Mouse (Mus musculus) hindbrain, embryonic 16.5 days (tissue): ENCODE measurements at regions not wholly inside any gene's neighbourhood (a gene's known extent, or its start where the extent isn't known, plus 50 kb on each side); places are given as distances from the start of the nearest gene placed in this dataset.

Experiments used
- ATAC-seq: fragments of 200-750 bp; cut with Nextera tagmentation; 2 replicates; pipeline ENCODE4 v1.8.0; 2017; ENCODE audit warnings: moderate TSS enrichment, moderate library complexity
- H3K27ac ChIP-seq: fragments of 300-500 bp; sonication (generic); 2 replicates; pipeline ENCODE4 v1.5.1; 2014; ENCODE audit warnings: low read depth, mild to moderate bottlenecking, control low read depth, low read length, moderate library complexity
- H3K27me3 ChIP-seq: fragments of 300-500 bp; sonication (generic); replicated peaks from 2 replicates; pipeline ENCODE4 v1.6.1; 2014; ENCODE audit warnings: low read length; ENCODE audit not compliant: control insufficient read depth, insufficient read depth
- H3K36me3 ChIP-seq: fragments of 300-500 bp; sonication (generic); 2 replicates; pipeline ENCODE4 v1.6.1; 2014; ENCODE audit warnings: mild to moderate bottlenecking, low read length, moderate library complexity, mixed read lengths; ENCODE audit not compliant: control insufficient read depth, insufficient read depth
- H3K4me1 ChIP-seq: fragments of 300-500 bp; sonication (generic); 2 replicates; pipeline ENCODE4 v1.6.1; 2014; ENCODE audit warnings: low read depth, low read length; ENCODE audit not compliant: control insufficient read depth, insufficient read depth
- H3K4me2 ChIP-seq: fragments of 300-500 bp; sonication (generic); 2 replicates; pipeline ENCODE4 v1.6.1; 2014; ENCODE audit warnings: mild to moderate bottlenecking, low read length, control low read depth, moderate library complexity
- H3K4me3 ChIP-seq: fragments of 300-500 bp; sonication (generic); 2 replicates; pipeline ENCODE4 v1.5.1; 2014; ENCODE audit warnings: mild to moderate bottlenecking, low read length, control low read depth, moderate library complexity
- H3K9ac ChIP-seq: fragments of 300-500 bp; sonication (generic); 2 replicates; pipeline ENCODE4 v1.6.1; 2014; ENCODE audit warnings: low read depth, mild to moderate bottlenecking, control low read depth, low read length, moderate library complexity
- H3K9me3 ChIP-seq: fragments of 300-500 bp; sonication (generic); 2 replicates; pipeline ENCODE4 v1.6.1; 2014; ENCODE audit warnings: mild to moderate bottlenecking, low read length, moderate library complexity; ENCODE audit not compliant: control insufficient read depth
- WGBS: fragments of 180-500 bp; shearing (Covaris S2); extraction: QIAGEN DNeasy Blood & Tissue Kit; methylation state at CpG from one replicate; pipeline ENCODE4 v1.1.7; 2014; 5-methylcytosine and 5-hydroxymethylcytosine counted together

DNA sequence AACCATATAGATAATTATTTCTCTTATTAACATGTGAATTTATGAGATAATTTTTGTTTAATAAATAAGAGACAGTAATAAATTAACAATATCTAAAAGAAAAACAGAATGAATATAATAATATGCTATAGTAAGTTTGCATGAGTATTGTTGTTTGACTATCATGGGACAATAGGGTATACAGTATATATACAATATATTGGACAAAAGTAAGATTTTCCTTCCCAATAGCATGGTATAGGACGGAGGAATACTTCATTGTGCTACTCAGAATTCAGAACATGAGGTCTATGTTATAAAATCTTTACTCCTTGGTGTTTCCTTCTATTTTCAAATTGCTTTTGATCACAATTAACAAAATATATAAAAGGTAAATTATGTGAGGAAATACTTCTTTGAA, 771.0 kb upstream of the Pcdh20 start:
- Histone ChIP-seq H3K27me3 (no peaks in the 10 kb centered on the region), H3K36me3 (no peaks in the 10 kb centered on the region), H3K4me1 (no peaks in the 10 kb centered on the region), H3K9me3 (no peaks in the 10 kb centered on the region), H3K4me2 (no peak overlapping the region), H3K9ac (no peak overlapping the region), H3K4me3 (no peak overlapping the region), H3K27ac (no peak overlapping the region)
- no peak for ATAC-seq
- 84% methylated on average over 1 of the region's 1 CpGs for WGBS

GRCm38 (mm10) chr14:89236501-89236900, 765.3 kb upstream of the Pcdh20 start:
- Histone ChIP-seq H3K27ac (no peak overlapping the region), H3K9me3 (no peaks in the 10 kb centered on the region), H3K36me3 (no peaks in the 10 kb centered on the region), H3K4me2 (no peak overlapping the region), H3K4me1 (no peaks in the 10 kb centered on the region), H3K9ac (no peak overlapping the region), H3K4me3 (no peak overlapping the region), H3K27me3 (no peaks in the 10 kb centered on the region)
- WGBS: 83% methylated on average over 3 of the region's 3 CpGs
- ATAC-seq: no peak

GRCm38 (mm10) chr14:89230482-89230881, 759.3 kb upstream of the Pcdh20 start:
- Histone ChIP-seq H3K36me3 (no peaks in the 10 kb centered on the region), H3K4me2 (peak overlapping the region; percentile 30), H3K4me3 (peak overlapping the region; percentile 15; the same call in 1 of the 2 replicates), H3K27me3 (no peaks in the 10 kb centered on the region), H3K4me1 (no peaks in the 10 kb centered on the region), H3K9me3 (no peaks in the 10 kb centered on the region), H3K9ac (no peak overlapping the region), H3K27ac (no peak overlapping the region)
- no peak for ATAC-seq
- 27% methylated on average over 8 of the region's 8 CpGs for WGBS

- WGBS: 64% methylated on average over 1 of the region's 1 CpGs
- Histone ChIP-seq H3K27ac (no peak overlapping the region), H3K9me3 (no peaks in the 10 kb centered on the region), H3K4me3 (no peak overlapping the region), H3K4me2 (no peak overlapping the region), H3K27me3 (no peaks in the 10 kb centered on the region), H3K9ac (no peak overlapping the region), H3K4me1 (no peaks in the 10 kb centered on the region), H3K36me3 (no peaks in the 10 kb centered on the region)
- no peak for ATAC-seq
Observed at GRCm38 (mm10) chr14:89217390-89217789, 746.2 kb upstream of the Pcdh20 start.

DNA sequence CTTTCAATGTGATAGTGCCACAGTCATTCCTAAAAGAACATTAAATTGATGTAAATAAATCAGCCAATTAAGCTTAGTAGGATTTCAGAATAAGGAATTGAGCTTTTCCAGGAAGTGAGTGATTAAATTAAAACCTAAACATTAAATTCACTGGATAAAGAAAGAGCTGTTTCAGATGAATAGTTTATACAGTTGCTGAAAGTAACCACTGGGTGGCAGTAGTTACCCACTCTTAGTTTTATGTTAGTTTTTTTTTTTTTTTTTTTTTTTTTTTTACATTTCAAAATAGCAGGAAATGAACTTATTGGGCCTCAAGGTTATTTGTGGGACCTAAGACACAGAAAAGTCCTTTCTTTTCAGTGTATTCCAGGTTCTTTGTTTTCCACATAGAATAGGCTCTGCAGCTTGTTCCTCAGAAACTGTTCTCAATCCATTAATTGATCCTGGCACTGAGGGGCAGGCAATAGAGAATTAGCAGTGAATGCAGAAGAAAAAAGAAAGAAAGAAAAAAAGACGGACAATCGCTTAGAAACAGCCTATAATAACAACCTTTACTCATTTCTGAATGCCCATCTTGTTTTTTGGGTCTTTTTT, 710.3 kb upstream of the Pcdh20 start:
- WGBS: 24% methylated on average over 2 of the region's 2 CpGs
- H3K27ac ChIP-seq: no peak overlapping the region
- no peaks in the 10 kb centered on the region for H3K9me3 ChIP-seq
- H3K4me2 ChIP-seq: no peak overlapping the region
- no peak overlapping the region for H3K9ac ChIP-seq
- no peak overlapping the region for H3K4me3 ChIP-seq
- H3K36me3 ChIP-seq: no peaks in the 10 kb centered on the region
- H3K4me1 ChIP-seq: no peaks in the 10 kb centered on the region
- no peaks in the 10 kb centered on the region for H3K27me3 ChIP-seq
- no peak for ATAC-seq

- Histone ChIP-seq H3K9ac (no peak overlapping the region), H3K4me2 (no peak overlapping the region), H3K9me3 (no peaks in the 10 kb centered on the region), H3K4me3 (no peak overlapping the region), H3K4me1 (no peaks in the 10 kb centered on the region), H3K27ac (no peak overlapping the region), H3K27me3 (no peaks in the 10 kb centered on the region), H3K36me3 (no peaks in the 10 kb centered on the region)
- WGBS: 40% methylated on average over 3 of the region's 3 CpGs
- no peak for ATAC-seq
Observed at GRCm38 (mm10) chr14:89142994-89143686, 671.9 kb upstream of the Pcdh20 start.

DNA sequence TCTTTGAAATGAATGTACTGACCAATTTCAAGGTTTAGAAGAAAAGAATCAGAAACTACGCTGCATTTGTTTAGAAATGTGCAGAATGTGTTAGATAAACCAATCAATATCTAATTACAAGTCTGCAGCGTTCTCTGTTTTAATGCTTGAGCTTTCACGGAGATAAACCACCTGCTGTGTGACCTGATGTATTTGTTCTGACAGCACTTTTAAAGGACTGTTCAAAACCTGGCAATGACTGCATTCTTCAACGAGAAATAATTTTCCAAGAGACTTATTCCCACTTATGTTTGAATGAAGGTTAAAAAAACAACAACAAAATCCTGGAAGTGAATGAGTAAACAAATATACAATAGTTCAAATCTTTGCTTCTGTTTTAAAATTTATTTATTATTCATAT, 628.1 kb upstream of the Pcdh20 start:
- H3K27me3 ChIP-seq: no peaks in the 10 kb centered on the region
- H3K27ac ChIP-seq: no peak overlapping the region
- WGBS: 35% methylated on average over 4 of the region's 4 CpGs
- H3K4me2 ChIP-seq: no peak overlapping the region
- H3K36me3 ChIP-seq: no peaks in the 10 kb centered on the region
- no peak for ATAC-seq
- H3K4me1 ChIP-seq: no peaks in the 10 kb centered on the region
- H3K9ac ChIP-seq: no peak overlapping the region
- no peaks in the 10 kb centered on the region for H3K9me3 ChIP-seq
- H3K4me3 ChIP-seq: no peak overlapping the region

DNA sequence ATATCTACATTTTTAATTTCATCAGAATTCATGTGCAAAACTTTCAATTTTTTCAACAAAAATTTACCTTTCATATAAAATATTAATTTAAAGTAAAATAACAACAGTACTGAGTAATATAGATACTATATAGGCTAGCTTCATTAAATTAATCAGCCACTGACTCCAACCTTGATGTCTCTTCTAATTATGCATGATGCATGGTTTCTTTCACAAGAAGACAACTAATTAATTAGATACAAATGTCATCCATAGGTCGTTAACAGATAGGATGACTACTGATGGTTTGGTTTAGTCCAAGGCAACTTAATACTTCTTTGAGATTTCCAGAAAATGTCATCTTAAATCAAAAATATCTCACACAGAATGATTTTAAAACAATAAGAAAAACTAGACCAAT, 618.5 kb upstream of the Pcdh20 start:
- H3K4me2 ChIP-seq: no peak overlapping the region
- 82% methylated on average over 1 of the region's 1 CpGs for WGBS

GRCm38 (mm10) chr14:89076014-89076413, 604.8 kb upstream of the Pcdh20 start:
- Histone ChIP-seq H3K4me1 (no peaks in the 10 kb centered on the region), H3K9me3 (no peaks in the 10 kb centered on the region), H3K4me2 (no peak overlapping the region), H3K27me3 (no peaks in the 10 kb centered on the region), H3K36me3 (no peaks in the 10 kb centered on the region), H3K9ac (no peak overlapping the region), H3K4me3 (no peak overlapping the region), H3K27ac (no peak overlapping the region)
- WGBS: 95% methylated on average over 1 of the region's 1 CpGs
- ATAC-seq: no peak

More for the DNA sequence above, 618.5 kb upstream of the Pcdh20 start:
- Histone ChIP-seq H3K9me3 (no peaks in the 10 kb centered on the region), H3K4me1 (no peaks in the 10 kb centered on the region), H3K27ac (no peak overlapping the region), H3K27me3 (no peaks in the 10 kb centered on the region), H3K9ac (no peak overlapping the region), H3K36me3 (no peaks in the 10 kb centered on the region), H3K4me3 (no peak overlapping the region)
- no peak for ATAC-seq
